Mouse (Mus musculus) CH12.LX (cell line): ENCODE measurements around the gene Copg2. TPM values are rescaled to one million over a fixed set of nuclear protein-coding genes. Genes with fewer than 3 reads are reported as not detected.

Experiments
- DNase-seq: peaks from one replicate; pipeline ENCODE4 v3.0.0-alpha.2; 2013; ENCODE audit errors: extremely low read depth
- H3K27ac ChIP-seq: 2 replicates; pipeline ENCODE4 v1.5.1; 2012; ENCODE audit warnings: low read depth, mild to moderate bottlenecking, control low read depth, moderate library complexity; ENCODE audit not compliant: insufficient read depth
- H3K27me3 ChIP-seq: replicated peaks from 2 replicates; pipeline ENCODE3; 2012; ENCODE audit warnings: inconsistent platforms
- H3K36me3 ChIP-seq, 2 experiments: replicated peaks in 1 of 2; 2 replicates each; pipeline versions ENCODE3 to v1.6.1; 2012; ENCODE audit warnings: inconsistent platforms in 1 of 2, low read length in 1 of 2, mild to moderate bottlenecking in 1 of 2, mixed read lengths in 1 of 2, moderate library complexity in 1 of 2; ENCODE audit not compliant: control insufficient read depth in 1 of 2, insufficient read depth in 1 of 2
- H3K4me1 ChIP-seq, 2 experiments: 2 replicates each; pipeline ENCODE4 v1.6.1; 2012; ENCODE audit warnings: inconsistent platforms in 1 of 2, moderate library complexity in 1 of 2; ENCODE audit not compliant: insufficient read depth in 2 of 2, control insufficient read depth in 1 of 2
- H3K4me2 ChIP-seq: 2 replicates; pipeline ENCODE4 v1.6.1; 2012; ENCODE audit warnings: low read depth, mild to moderate bottlenecking, control low read depth; ENCODE audit not compliant: poor library complexity, insufficient read depth, severe bottlenecking
- H3K4me3 ChIP-seq, 3 experiments: fragments of 150-350 bp in 1 of 3; sonication (generic) in 1 of 3; replicated peaks in 1 of 3; 2 replicates each; pipeline versions ENCODE3 to v1.5.1; 2011 to 2012; ENCODE audit warnings: low read depth in 2 of 3, low read length in 2 of 3, mild to moderate bottlenecking in 2 of 3, moderate library complexity in 2 of 3, control low read depth in 1 of 3, improper control_type of control experiment in 1 of 3, inconsistent platforms in 1 of 3, mixed read lengths in 1 of 3; ENCODE audit not compliant: poor library complexity in 1 of 3
- H3K79me2 ChIP-seq: replicated peaks from 2 replicates; pipeline ENCODE4 v1.6.1; 2012; ENCODE audit warnings: mild to moderate bottlenecking, moderate library complexity; ENCODE audit not compliant: control insufficient read depth, poor library complexity, insufficient read depth, severe bottlenecking; ENCODE audit errors: extremely low read depth
- H3K9ac ChIP-seq: 2 replicates; pipeline ENCODE4 v1.6.1; 2012; ENCODE audit warnings: low read depth, mild to moderate bottlenecking, control low read depth, moderate library complexity; ENCODE audit not compliant: insufficient read depth
- H3K9me3 ChIP-seq: replicated peaks from 2 replicates; pipeline ENCODE3; 2012; ENCODE audit warnings: low read length, inconsistent platforms, mixed read lengths
- CHD2 ChIP-seq: IDR thresholded peaks from 2 replicates; pipeline ENCODE4 v1.6.1; 2011; ENCODE audit warnings: low read length, improper control_type of control experiment
- CTCF ChIP-seq, 2 experiments: IDR thresholded peaks in 1 of 2; conservative IDR thresholded peaks in 1 of 2; 2 replicates each; pipeline ENCODE4 v1.5.1; 2011 to 2012; ENCODE audit warnings: low read depth in 2 of 2, low read length in 2 of 2, improper control_type of control experiment in 1 of 2, inconsistent platforms in 1 of 2, mild to moderate bottlenecking in 1 of 2, moderate library complexity in 1 of 2
- E2F4 ChIP-seq: IDR thresholded peaks from 2 replicates; pipeline ENCODE4 v1.6.1; 2011; ENCODE audit warnings: low read depth, low read length, improper control_type of control experiment; ENCODE audit not compliant: insufficient replicate concordance
- ELF1 ChIP-seq: IDR thresholded peaks from 2 replicates; pipeline ENCODE4 v1.6.1; 2014; ENCODE audit warnings: low read depth, mild to moderate bottlenecking, inconsistent platforms, low read length, improper control_type of control experiment
- ETS1 ChIP-seq: conservative IDR thresholded peaks from 2 replicates; pipeline ENCODE4 v1.6.1; 2012; ENCODE audit warnings: low read depth, mild to moderate bottlenecking, inconsistent platforms, low read length, improper control_type of control experiment, moderate library complexity
- GABPA ChIP-seq: IDR thresholded peaks from 2 replicates; pipeline ENCODE4 v1.6.1; 2012; ENCODE audit warnings: low read depth, low read length, improper control_type of control experiment, inconsistent platforms; ENCODE audit not compliant: insufficient replicate concordance
- HCFC1 ChIP-seq: IDR thresholded peaks from 2 replicates; pipeline ENCODE4 v1.6.1; 2012; ENCODE audit warnings: low read depth, mild to moderate bottlenecking, inconsistent platforms, low read length, improper control_type of control experiment
- IRF4 ChIP-seq: IDR thresholded peaks from 2 replicates; pipeline ENCODE4 v1.6.1; 2014; ENCODE audit warnings: low read depth, mild to moderate bottlenecking, inconsistent platforms, low read length, improper control_type of control experiment
- MAX ChIP-seq: IDR thresholded peaks from 2 replicates; pipeline ENCODE4 v1.6.1; 2011; ENCODE audit warnings: low read length, improper control_type of control experiment
- MXI1 ChIP-seq: IDR thresholded peaks from 2 replicates; pipeline ENCODE4 v1.6.1; 2011; ENCODE audit warnings: mild to moderate bottlenecking, low read depth, low read length, improper control_type of control experiment
- NELFE ChIP-seq: IDR thresholded peaks from 2 replicates; pipeline ENCODE4 v1.6.1; 2011; ENCODE audit warnings: low read depth, low read length, improper control_type of control experiment
- NRF1 ChIP-seq: IDR thresholded peaks from 2 replicates; pipeline ENCODE4 v1.6.1; 2014; ENCODE audit warnings: low read depth, mild to moderate bottlenecking, inconsistent platforms, low read length, improper control_type of control experiment, moderate library complexity
- PAX5 ChIP-seq: IDR thresholded peaks from 2 replicates; pipeline ENCODE4 v1.6.1; 2012; ENCODE audit warnings: low read length, inconsistent platforms, mixed read lengths
- RAD21 ChIP-seq: IDR thresholded peaks from 2 replicates; pipeline ENCODE4 v1.6.1; 2011; ENCODE audit warnings: low read depth, mild to moderate bottlenecking, low read length, improper control_type of control experiment, moderate library complexity
- TBP ChIP-seq: conservative IDR thresholded peaks from 2 replicates; pipeline ENCODE4 v1.6.1; 2011; ENCODE audit warnings: low read depth, low read length, improper control_type of control experiment
- UBTF ChIP-seq: IDR thresholded peaks from 2 replicates; pipeline ENCODE4 v1.6.1; 2012; ENCODE audit warnings: low read depth, mild to moderate bottlenecking, inconsistent platforms, low read length, improper control_type of control experiment, moderate library complexity
- USF1 ChIP-seq: IDR thresholded peaks from 2 replicates; pipeline ENCODE4 v1.6.1; 2014; ENCODE audit warnings: low read depth, mild to moderate bottlenecking, inconsistent platforms, low read length, improper control_type of control experiment
- ZC3H11A ChIP-seq: IDR thresholded peaks from 2 replicates; pipeline ENCODE4 v1.6.1; 2012; ENCODE audit warnings: low read depth, mild to moderate bottlenecking, inconsistent platforms, low read length, improper control_type of control experiment
- ZKSCAN1 ChIP-seq: IDR thresholded peaks from 2 replicates; pipeline ENCODE4 v1.6.1; 2012; ENCODE audit warnings: low read depth, inconsistent platforms, low read length, improper control_type of control experiment, borderline replicate concordance
- ZNF384 ChIP-seq: IDR thresholded peaks from 2 replicates; pipeline ENCODE4 v1.6.1; 2012; ENCODE audit warnings: low read depth, low read length, improper control_type of control experiment, inconsistent platforms
- dilution Hi-C: fragments of 300-500 bp; cut with MboI; formaldehyde crosslinking; loops from 2 replicates; pipeline ENCODE4 v1.14.3; 2020; ENCODE audit warnings: low sequenced_read_pairs; ENCODE audit not compliant: extremely low pct_unique_long_range_greater_than_20kb, extremely low pct_ligation_motif_present
- in situ Hi-C: fragments of 300-500 bp; cut with MboI; formaldehyde crosslinking; loops from 3 replicates; pipeline ENCODE4 v1.14.3; 2019; ENCODE audit warnings: low sequenced_read_pairs, low pct_ligation_motif_present, low pct_unique_long_range_greater_than_20kb, mixed read lengths
- polyA plus RNA-seq: library from polyadenylated mRNA; unstranded; fragments of >175 nt; gene quantifications from 2 replicates; pipeline ENCODE4 v1.2.1, GENCODE M21; 2012; ENCODE audit warnings: low read depth; ENCODE audit not compliant: insufficient read length
- total RNA-seq, 2 experiments: library from RNA; depleted of rRNA; stranded (reverse); fragments of 300-350 nt in 1 of 2; fragments of >200 nt in 1 of 2; gene quantifications; 2 replicates each; pipeline ENCODE4 v1.2.3; 2012 to 2014

Gene Copg2
- total and polyA plus RNA-seq, 3 experiments = 23.3 to 43.7 (median 28.9) TPM

GRCm38 (mm10) chr6:30713455-30713854, 183.1 kb downstream of the Copg2 start:
- H3K9me3 ChIP-seq = no peaks in the 10 kb centered on the region
- H3K36me3 ChIP-seq = no peaks in the 10 kb centered on the region
- no peak overlapping the region for H3K4me2 ChIP-seq
- H3K27ac ChIP-seq = no peak overlapping the region
- no peak for TF ChIP-seq E2F4
- no peak for TF ChIP-seq RAD21
- TF ChIP-seq PAX5 = no peak
- TF ChIP-seq ZNF384 = no peak
- TF ChIP-seq CTCF (conservative IDR thresholded peaks at IDR 0.05 in 1 of 2, IDR thresholded peaks at IDR 0.05 in 1 of 2; ENCODE audit: low read depth in 2 of 2, low read length in 2 of 2) = no peak
- TF ChIP-seq UBTF = no peak
- TF ChIP-seq GABPA = no peak
- TF ChIP-seq IRF4 = no peak
- TF ChIP-seq TBP = no peak
- TF ChIP-seq HCFC1 = no peak
- dilution Hi-C loops = no loop called here
- DNase-seq = no peak
- no peak overlapping the region for H3K9ac ChIP-seq
- H3K27me3 ChIP-seq = no peaks in the 10 kb centered on the region
- H3K4me3 ChIP-seq = no peak overlapping the region
- no peaks in the 10 kb centered on the region for H3K79me2 ChIP-seq
- no peaks in the 10 kb centered on the region for H3K4me1 ChIP-seq
- in situ Hi-C loops = no loop called here

DNA sequence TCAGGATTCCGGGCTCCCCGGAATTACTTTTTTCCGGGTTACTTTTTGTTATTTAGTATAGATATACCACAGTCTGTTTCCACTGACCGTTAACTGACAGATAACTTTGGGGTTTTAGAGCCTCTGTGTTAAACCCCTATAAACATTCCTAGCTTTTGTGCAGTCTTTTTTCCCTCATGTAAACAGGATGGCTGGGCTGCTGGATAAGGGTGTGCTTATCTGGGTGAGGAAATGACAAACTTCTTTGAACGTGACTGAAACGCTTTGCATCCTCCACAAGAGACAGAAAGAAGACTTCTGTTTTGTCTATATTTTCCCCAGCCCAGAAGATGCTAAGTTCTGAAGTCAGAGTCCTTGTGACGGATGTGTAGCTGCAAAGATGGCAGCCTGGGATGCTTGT, 184.1 kb downstream of the Copg2 start:
- no peak for DNase-seq
- TF ChIP-seq ZKSCAN1 (no peak), GABPA (no peak), CHD2 (no peak), ETS1 (no peak), USF1 (no peak), MXI1 (no peak), E2F4 (no peak), MAX (no peak), CTCF (conservative IDR thresholded peaks at IDR 0.05 in 1 of 2, IDR thresholded peaks at IDR 0.05 in 1 of 2; ENCODE audit: low read depth in 2 of 2, low read length in 2 of 2) (no peak), ELF1 (no peak), NELFE (no peak), ZC3H11A (no peak), ZNF384 (no peak), NRF1 (no peak)
- H3K9ac ChIP-seq = no peak overlapping the region
- H3K79me2 ChIP-seq = no peaks in the 10 kb centered on the region
- no peak overlapping the region for H3K27ac ChIP-seq
- dilution Hi-C loops (no loop called here), in situ Hi-C loops (no loop called here)
- no peaks in the 10 kb centered on the region for H3K9me3 ChIP-seq
- H3K4me3 ChIP-seq = no peak overlapping the region
- H3K4me1 ChIP-seq = no peaks in the 10 kb centered on the region
- H3K27me3 ChIP-seq = no peaks in the 10 kb centered on the region
- no peaks in the 10 kb centered on the region for H3K36me3 ChIP-seq
- H3K4me2 ChIP-seq = no peak overlapping the region
